Mouse (Mus musculus) lung, embryonic 14.5 days (tissue): Measurements from ENCODE around the gene Tspan14. TPM values are rescaled to one million over a fixed set of nuclear protein-coding genes. Genes with fewer than 3 reads are reported as not detected.

ENCODE experiments used
- ATAC-seq: fragments of 200-750 bp; cut with Nextera tagmentation; 2 replicates; pipeline ENCODE4 v1.8.0; 2017; ENCODE audit warnings: mild to moderate bottlenecking, moderate TSS enrichment, moderate library complexity; ENCODE audit not compliant: insufficient read depth
- DNase-seq: peaks from one replicate; pipeline ENCODE4 v3.0.0-alpha.2; 2015
- H3K27ac ChIP-seq: fragments of 300-500 bp; sonication (generic); 2 replicates; pipeline ENCODE4 v1.5.1; 2014; ENCODE audit warnings: low read depth, mild to moderate bottlenecking, moderate library complexity
- H3K27me3 ChIP-seq: fragments of 300-500 bp; sonication (generic); 2 replicates; pipeline ENCODE4 v1.6.1; 2014; ENCODE audit warnings: low read length, control low read depth; ENCODE audit not compliant: insufficient read depth
- H3K36me3 ChIP-seq: fragments of 300-500 bp; sonication (generic); 2 replicates; pipeline ENCODE4 v1.6.1; 2014; ENCODE audit warnings: control low read depth; ENCODE audit not compliant: insufficient read depth
- H3K4me1 ChIP-seq: fragments of 300-500 bp; sonication (generic); 2 replicates; pipeline ENCODE4 v1.6.1; 2014; ENCODE audit warnings: antibody characterized with exemption, control low read depth; ENCODE audit not compliant: insufficient read depth
- H3K4me2 ChIP-seq: fragments of 300-500 bp; sonication (generic); 2 replicates; pipeline ENCODE4 v1.6.1; 2014; ENCODE audit warnings: mild to moderate bottlenecking
- H3K4me3 ChIP-seq: fragments of 300-500 bp; sonication (generic); 2 replicates; pipeline ENCODE4 v1.5.1; 2014; ENCODE audit warnings: low read depth, low read length
- H3K9ac ChIP-seq: fragments of 300-500 bp; sonication (generic); 2 replicates; pipeline ENCODE4 v1.6.1; 2014
- H3K9me3 ChIP-seq: fragments of 300-500 bp; sonication (generic); 2 replicates; pipeline ENCODE4 v1.6.1; 2016; ENCODE audit warnings: low read depth, low read length, control low read depth
- CTCF ChIP-seq: IDR thresholded peaks from 2 replicates; pipeline ENCODE4 v1.5.1; 2016; ENCODE audit warnings: antibody characterized with exemption, low read depth
- WGBS: fragments of 180-500 bp; shearing (Covaris S2); extraction: QIAGEN DNeasy Blood & Tissue Kit; methylation state at CpG from one replicate; pipeline ENCODE4 v1.1.7; 2014; 5-methylcytosine and 5-hydroxymethylcytosine counted together
- polyA plus RNA-seq: library from polyadenylated mRNA; unstranded; fragments of >200 nt; fragmentation: Nextera tagmentation; extraction: Ambion mirVana; gene quantifications from 2 replicates; pipeline ENCODE4 v1.2.1, GENCODE M21; 2014

The Tspan14 gene
- polyA plus RNA-seq, result 104 and 105 TPM in 2 replicates

DNA sequence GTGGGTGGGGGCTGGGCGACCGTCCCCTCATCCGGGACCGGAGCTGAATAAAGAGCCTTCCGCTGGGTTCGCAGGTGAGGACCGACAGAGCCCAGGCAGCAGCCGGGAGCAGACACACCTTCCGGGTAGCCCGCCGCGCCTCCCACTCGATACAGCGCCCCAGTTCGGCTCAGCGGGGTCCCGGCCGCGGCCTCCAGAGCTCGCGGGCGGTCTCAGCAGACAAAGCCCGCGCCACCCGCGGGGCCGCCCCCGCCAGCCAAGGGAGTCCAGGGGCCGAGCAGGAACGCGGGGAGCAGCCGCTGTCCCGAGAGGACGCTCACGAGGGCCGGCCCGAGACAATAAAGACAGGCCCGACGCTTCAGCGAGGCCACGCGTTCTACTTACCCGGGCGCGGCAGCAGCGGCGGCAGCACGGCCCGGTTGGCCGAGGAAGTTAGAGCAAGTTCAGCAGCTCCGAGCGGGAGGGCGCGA lies at the start of gene Tspan14:
TSS of gene Tspan14 (minus strand) at position 416 of the 470 bp plus-strand sequence.
- no peak for TF ChIP-seq CTCF
- DNase-seq, result no peak
- H3K4me2 ChIP-seq, result peak within 1 kb of the TSS; percentile 88
- H3K4me3 ChIP-seq, result peak within 1 kb of the TSS; percentile 86
- no peaks in the 10 kb centered on the region for H3K27me3 ChIP-seq
- peaks cover 23% of the 10 kb centered on the region for H3K4me1 ChIP-seq
- H3K9me3 ChIP-seq, result no peaks in the 10 kb centered on the region
- H3K9ac ChIP-seq, result peak within 1 kb of the TSS; percentile 89
- peak; percentile 66; the same call in 1 of the 2 replicates for ATAC-seq
- H3K36me3 ChIP-seq, result no peaks in the 10 kb centered on the region
- peak within 1 kb of the TSS; percentile 93 for H3K27ac ChIP-seq
- under 1% methylated on average over 48 of the region's 54 CpGs for WGBS

DNA sequence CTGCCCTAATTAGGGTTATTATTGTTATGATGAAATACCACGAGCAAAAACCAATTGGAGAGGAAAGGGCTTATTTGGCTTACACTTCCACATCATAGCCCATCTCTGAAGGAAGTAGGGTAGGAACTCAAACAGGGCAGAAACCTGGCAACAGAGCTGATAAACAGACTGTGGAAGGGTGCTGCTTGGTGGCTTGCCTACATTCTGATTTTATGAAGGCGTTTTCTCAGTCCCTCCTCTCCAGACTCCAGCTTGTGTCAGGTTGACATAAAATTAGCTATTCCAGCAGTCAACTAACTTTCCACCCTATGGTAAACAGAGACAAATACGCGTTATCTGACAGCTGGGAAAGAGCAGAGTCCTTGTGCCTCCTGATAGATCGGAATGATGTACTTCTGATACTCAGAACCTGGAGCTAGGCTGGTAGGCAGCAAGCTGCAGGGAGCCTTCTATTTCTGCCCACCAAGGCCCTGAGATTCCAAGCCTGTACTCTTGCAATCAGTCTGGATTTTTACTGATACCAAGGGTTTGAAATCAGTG lies 48.2 kb upstream of the Tspan14 start:
- no peak for TF ChIP-seq CTCF
- H3K4me1 ChIP-seq, result peaks cover 14% of the 10 kb centered on the region
- DNase-seq, result no peak
- no peaks in the 10 kb centered on the region for H3K36me3 ChIP-seq
- H3K9me3 ChIP-seq, result no peaks in the 10 kb centered on the region
- H3K27me3 ChIP-seq, result no peaks in the 10 kb centered on the region
- 59% methylated on average over 5 of the region's 5 CpGs for WGBS
- ATAC-seq, result no peak
- no peak overlapping the region for H3K4me2 ChIP-seq
- H3K4me3 ChIP-seq, result no peak overlapping the region
- no peak overlapping the region for H3K9ac ChIP-seq
- H3K27ac ChIP-seq, result no peak overlapping the region

DNA sequence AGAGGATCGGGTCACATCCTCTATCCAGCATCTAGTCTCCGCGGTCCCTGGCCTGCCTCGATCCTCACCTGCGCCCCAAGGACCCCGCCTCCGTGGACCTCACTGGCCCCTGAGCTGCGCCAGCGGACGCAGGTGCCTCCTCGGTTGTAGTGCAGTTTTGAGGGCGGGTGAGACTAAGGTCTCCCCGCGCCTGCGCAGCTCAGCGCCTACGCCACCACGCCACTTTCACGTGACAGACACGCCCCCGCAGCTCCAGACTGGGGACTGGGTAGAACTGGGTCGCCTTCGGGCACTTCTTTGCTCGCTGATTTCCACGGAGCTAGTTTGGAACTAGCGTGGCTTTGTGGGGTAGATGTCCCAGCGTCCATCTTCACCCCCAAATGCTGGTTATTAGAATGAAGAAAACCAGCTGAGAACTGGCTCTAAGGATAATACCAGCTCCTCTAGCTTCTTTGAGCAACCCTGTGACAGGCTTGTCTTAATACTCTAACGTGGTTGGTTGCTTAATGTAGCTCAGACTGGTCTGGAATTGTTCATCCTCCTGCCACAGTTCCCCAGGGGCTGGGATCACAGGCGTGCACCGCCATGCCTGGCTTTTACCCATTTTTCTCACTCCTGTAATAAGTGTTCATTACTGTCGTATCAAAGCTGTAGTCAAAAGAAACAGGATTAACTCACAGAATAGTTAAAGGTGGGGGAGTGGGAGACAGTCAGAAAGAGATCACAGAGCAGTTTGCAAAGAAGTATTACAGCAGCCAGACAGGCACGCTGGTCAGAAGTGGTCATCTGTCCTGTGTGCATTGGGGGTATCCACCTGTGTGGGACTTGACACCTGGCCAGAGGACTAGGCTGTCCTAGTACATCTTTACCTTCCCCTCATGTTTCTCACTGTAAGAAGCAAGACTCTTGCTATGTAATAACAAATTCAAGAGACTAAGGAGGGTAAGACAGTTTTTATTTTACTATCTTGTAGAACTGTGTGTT lies 47.3 kb upstream of the Tspan14 start, which contains the start of gene Fam213a:
TSS of gene Fam213a (minus strand) at position 159 of the 984 bp plus-strand sequence.
- Histone ChIP-seq H3K27ac (0 out of 2 replicates have a peak within 1 kb of the TSS, but pooled peaks have one; percentile 30), H3K36me3 (no peaks in the 10 kb centered on the region), H3K9me3 (no peaks in the 10 kb centered on the region), H3K4me3 (peak within 1 kb of the TSS; percentile 63), H3K27me3 (no peaks in the 10 kb centered on the region), H3K4me1 (peaks cover 17% of the 10 kb centered on the region), H3K4me2 (peak within 1 kb of the TSS; percentile 93), H3K9ac (peak within 1 kb of the TSS; percentile 74)
- DNase-seq (peak; percentile 94), ATAC-seq (peak; percentile 96)
- no peak for TF ChIP-seq CTCF
- WGBS, result 5% methylated on average over 32 of the region's 32 CpGs

DNA sequence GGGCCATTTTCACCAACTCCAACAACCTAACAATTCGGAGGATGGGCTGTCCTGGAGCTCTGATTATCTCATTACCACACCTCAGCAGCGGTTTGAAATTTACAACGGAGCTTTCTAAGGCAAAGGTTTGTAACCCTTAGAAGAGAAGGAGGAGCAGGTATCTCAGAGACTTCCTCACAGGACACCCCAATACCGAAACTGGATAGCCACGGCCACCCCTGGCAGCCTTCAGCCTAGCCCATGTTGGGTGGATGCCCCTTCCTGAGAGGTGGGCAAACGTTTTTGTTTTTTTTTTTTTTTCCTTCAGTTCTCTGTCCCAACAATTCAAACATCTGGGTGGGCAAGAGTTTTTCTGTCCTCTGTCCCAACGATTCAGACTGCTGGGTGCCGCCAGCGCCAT lies 46.5 kb upstream of the Tspan14 start:
- 0 out of 2 replicates have a peak overlapping the region, but pooled peaks have one; percentile 30 for H3K27ac ChIP-seq
- H3K9me3 ChIP-seq, result no peaks in the 10 kb centered on the region
- peak overlapping the region; percentile 74 for H3K9ac ChIP-seq
- H3K4me2 ChIP-seq, result peak overlapping the region; percentile 93
- no peaks in the 10 kb centered on the region for H3K27me3 ChIP-seq
- no peak for TF ChIP-seq CTCF
- H3K36me3 ChIP-seq, result no peaks in the 10 kb centered on the region
- 11% methylated on average over 9 of the region's 9 CpGs for WGBS
- ATAC-seq (0 out of 2 replicates have a peak, but pooled peaks have one; percentile 1), DNase-seq (no peak)
- peak overlapping the region; percentile 63 for H3K4me3 ChIP-seq
- peaks cover 25% of the 10 kb centered on the region for H3K4me1 ChIP-seq

DNA sequence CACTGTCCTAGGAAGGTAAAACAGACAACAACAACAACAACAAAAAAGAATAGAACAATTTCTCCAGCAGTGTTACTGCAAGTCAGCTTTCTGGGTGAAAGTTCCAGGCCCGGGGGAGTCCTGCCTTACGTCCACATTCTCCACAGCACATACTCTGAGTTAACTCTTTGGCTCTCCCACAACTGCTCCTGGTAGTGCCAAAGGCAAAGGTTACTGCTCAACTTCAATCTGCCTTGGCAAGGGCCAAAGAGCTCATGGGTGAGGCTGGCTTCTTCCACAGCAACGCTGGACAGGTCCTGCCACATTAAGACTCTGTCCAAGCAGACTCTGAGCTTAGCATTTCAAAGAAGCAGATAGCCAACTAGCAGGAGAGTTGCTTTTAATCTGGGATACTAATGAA lies 45.3 kb upstream of the Tspan14 start:
- H3K4me2 ChIP-seq, result 0 out of 2 replicates have a peak overlapping the region, but pooled peaks have one; percentile 4
- H3K9me3 ChIP-seq, result no peaks in the 10 kb centered on the region
- ATAC-seq (no peak), DNase-seq (no peak)
- no peak overlapping the region for H3K9ac ChIP-seq
- H3K4me1 ChIP-seq, result peaks cover 28% of the 10 kb centered on the region
- no peaks in the 10 kb centered on the region for H3K36me3 ChIP-seq
- H3K27me3 ChIP-seq, result no peaks in the 10 kb centered on the region
- H3K4me3 ChIP-seq, result no peak overlapping the region
- no peak overlapping the region for H3K27ac ChIP-seq
- 65% methylated on average over 3 of the region's 3 CpGs for WGBS
- TF ChIP-seq CTCF, result no peak

DNA sequence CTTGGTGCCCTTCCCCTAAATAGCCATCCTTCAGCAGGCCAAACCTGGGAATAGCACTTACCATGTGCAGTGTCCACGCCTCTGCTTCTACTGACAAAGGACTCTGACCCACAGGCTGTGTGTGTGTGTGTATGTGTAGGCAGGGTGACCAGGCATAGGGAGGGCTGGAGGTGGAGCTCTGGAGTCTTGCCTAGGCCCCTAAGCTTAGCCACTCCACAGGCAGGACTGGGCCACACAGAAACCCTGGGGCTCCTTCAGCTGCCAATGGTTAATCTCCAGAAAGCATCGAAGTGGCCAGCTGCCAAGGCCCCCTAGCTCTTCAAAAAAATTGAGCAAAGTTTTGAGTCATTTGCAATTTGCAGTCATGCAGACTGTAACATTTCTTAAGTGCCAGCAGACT lies 41.5 kb upstream of the Tspan14 start:
- peak overlapping the region; percentile 53 for H3K4me2 ChIP-seq
- 0 out of 2 replicates have a peak, but pooled peaks have one; percentile 7 for TF ChIP-seq CTCF

More for the DNA sequence above, 41.5 kb upstream of the Tspan14 start:
- DNase-seq (peak; percentile 91), ATAC-seq (peak; percentile 96)
- Histone ChIP-seq H3K27me3 (no peaks in the 10 kb centered on the region), H3K9me3 (no peaks in the 10 kb centered on the region), H3K27ac (peak overlapping the region; percentile 88), H3K4me3 (no peak overlapping the region), H3K4me1 (peaks cover 44% of the 10 kb centered on the region), H3K36me3 (0 out of 2 replicates have a peak, but pooled peaks cover 4% of the 10 kb centered on the region), H3K9ac (peak overlapping the region; percentile 11; the same call in 1 of the 2 replicates)
- 15% methylated on average over 2 of the region's 2 CpGs for WGBS
